Mouse (Mus musculus) gonadal fat pad, adult 2 months (tissue): ENCODE data around the gene Ptprj. TPM values are rescaled to one million over a fixed set of nuclear protein-coding genes. Genes with fewer than 3 reads are reported as not detected.
"Not testable (repeated sequence)": the region's sequence is repeated elsewhere in the genome, so short reads cannot be mapped to it uniquely, and the experiment has no call there.

Experiments used
- DNase-seq: peaks from one replicate; pipeline ENCODE4 v3.0.0-alpha.2; 2012; ENCODE audit warnings: low read depth
- polyA plus RNA-seq: library from polyadenylated mRNA; depleted of rRNA; stranded (reverse); fragments of >200 nt; gene quantifications from 2 replicates; pipeline ENCODE4 v1.2.3, GENCODE M21; 2012

Gene Ptprj
- polyA plus RNA-seq, 1 experiment = 11.8 TPM

- no peak for DNase-seq
These were observed 99.6 kb downstream of the Ptprj start for GRCm38 (mm10) chr2:90480747-90481308.

DNA sequence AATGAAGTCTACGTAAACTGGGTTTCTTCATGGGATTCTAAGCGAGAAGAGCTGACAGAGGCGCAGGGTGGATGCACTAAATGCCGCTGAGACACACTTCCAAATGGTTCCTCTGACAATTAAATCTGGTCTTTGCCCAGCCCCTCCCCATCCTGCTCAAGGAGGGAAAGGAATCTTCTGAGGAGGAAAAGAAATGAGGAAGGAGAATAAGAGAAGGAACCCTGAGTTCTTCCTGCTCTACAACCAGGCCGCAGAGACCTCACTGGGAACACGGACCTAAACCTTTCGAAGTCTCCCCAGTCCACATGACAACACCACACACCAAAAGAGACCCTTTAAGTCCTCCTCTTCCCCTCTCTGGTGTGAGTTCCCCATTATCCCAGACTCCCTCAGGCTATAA, 101.9 kb downstream of the Ptprj start:
- no peak for DNase-seq

- DNase-seq = no peak
These were observed 102.8 kb downstream of the Ptprj start for GRCm38 (mm10) chr2:90477617-90478016.

DNA sequence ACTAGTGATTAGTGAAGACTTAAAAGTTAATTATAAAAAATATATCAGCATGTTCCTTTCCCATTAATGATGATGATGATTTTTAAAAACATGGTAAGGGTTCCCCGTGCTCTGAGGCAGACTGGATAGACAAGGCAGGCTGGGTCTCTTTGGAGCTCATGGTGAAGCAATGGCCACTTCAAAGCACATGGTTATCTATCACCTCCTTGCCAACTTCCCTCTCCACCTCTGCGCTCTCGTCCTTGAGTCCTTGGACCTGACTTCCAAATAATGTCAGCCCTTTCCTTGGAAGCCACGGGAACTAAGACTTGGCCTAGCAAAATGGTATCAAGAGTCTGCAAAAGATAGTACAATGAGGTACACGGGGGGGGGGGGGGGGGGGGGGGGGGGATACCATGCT, 103.7 kb downstream of the Ptprj start:
- no peak for DNase-seq

DNA sequence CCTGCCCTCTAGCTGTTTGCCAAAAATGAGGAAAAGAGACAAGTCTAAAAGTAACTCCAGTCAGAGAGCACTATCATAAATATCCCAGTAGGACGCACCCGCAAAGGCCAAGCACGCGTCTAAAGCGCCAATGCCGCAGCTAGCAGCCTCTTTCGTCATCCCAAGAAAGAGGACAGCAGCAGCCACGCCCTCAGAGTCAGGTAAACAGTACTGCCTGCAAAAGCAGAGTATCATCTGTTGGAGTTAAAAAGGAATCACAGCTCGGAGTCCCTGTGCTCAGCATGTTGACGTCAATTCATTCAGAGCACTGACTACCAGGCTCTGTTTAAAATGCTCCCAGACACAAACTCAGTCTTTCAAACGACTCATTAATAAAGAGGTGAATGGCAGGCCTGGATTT, 104.1 kb downstream of the Ptprj start:
- DNase-seq = no peak

DNA sequence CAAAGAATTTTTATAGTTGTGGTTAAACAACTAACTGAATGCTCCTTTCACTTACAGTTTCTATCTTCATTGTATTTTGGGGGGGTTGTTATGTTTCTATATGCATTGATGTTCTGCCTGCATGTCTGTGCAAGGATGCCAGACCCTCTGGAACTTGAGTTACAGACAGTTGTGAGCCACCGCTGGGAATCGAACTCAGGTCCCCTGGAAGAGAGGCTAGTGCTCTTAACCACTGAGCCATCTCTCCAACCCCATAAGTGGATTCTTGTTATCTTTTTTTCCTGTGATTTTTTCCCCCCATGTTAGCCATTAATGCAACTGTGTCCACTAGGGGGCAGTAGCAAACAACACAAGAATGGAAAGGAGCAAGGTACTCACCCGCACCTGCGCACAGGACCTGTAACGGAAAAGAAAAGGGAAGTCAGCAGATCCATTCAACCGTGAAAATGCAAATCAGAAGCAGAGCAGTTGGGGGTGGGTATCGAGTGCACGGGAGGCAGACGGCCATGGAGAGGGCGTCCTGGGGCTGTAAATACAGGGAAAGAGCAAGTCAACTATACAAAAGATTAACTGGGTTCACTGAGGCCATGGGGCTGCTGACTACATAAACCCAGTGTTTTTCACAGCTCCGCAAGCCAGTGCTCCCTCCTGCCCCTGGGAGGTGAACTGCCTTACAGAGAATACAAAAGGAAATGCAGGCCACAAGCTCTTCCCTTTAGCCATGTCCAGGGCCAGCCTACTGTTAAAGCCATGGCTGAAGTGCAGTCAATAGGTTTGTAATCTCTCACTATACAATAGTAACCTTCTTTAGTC, 105.6 kb downstream of the Ptprj start:
- DNase-seq = no peak

- no peak for DNase-seq
These were observed 107.7 kb downstream of the Ptprj start for GRCm38 (mm10) chr2:90472701-90473100.

DNA sequence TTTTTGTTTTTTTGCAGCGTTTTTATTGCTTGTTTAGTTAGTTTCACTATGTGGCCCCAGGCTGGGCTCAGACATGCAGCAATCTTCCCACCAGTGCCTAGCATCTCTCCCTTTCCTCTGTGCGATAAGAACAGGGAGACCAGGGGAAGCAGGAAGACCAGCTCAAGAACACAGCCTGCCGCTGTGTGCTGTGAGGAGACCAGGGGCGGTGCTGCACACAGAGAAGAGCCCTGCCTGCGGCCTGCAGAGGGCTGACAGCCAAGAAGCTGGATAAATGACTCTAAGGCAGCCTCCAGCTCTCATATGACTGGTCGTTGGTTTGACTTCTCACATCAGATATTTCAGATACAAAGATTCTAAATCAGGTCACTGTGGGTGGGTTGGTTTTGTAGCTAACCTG, 110.3 kb downstream of the Ptprj start:
- no peak for DNase-seq

- no peak for DNase-seq
These were observed 114.0 kb downstream of the Ptprj start for GRCm38 (mm10) chr2:90466480-90466879.

DNA sequence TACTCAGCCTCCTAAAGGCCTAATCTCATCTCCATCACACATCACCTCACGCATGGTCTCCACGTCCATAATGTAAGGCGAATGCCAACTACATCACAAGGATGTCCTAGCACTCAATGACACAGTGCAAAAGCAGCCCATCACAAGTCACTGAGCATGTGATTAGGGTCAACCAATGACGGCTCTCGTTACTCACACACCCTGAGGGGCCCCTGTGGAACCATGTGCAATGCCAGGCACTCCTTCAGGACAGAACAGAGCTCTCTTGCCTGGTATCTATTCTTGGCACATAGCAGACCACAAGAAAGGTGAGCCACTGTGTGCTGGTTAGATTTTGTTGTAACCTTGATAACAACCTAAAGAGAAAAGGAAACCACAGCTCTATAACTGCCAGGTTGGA, 116.7 kb downstream of the Ptprj start:
- DNase-seq = no peak

GRCm38 (mm10) chr2:90462252-90462651, 118.2 kb downstream of the Ptprj start:
- no peak for DNase-seq

- no peak for DNase-seq
These were observed 122.5 kb downstream of the Ptprj start for GRCm38 (mm10) chr2:90457946-90458345.

GRCm38 (mm10) chr2:90452380-90452779, 128.1 kb downstream of the Ptprj start:
- DNase-seq = no peak

DNA sequence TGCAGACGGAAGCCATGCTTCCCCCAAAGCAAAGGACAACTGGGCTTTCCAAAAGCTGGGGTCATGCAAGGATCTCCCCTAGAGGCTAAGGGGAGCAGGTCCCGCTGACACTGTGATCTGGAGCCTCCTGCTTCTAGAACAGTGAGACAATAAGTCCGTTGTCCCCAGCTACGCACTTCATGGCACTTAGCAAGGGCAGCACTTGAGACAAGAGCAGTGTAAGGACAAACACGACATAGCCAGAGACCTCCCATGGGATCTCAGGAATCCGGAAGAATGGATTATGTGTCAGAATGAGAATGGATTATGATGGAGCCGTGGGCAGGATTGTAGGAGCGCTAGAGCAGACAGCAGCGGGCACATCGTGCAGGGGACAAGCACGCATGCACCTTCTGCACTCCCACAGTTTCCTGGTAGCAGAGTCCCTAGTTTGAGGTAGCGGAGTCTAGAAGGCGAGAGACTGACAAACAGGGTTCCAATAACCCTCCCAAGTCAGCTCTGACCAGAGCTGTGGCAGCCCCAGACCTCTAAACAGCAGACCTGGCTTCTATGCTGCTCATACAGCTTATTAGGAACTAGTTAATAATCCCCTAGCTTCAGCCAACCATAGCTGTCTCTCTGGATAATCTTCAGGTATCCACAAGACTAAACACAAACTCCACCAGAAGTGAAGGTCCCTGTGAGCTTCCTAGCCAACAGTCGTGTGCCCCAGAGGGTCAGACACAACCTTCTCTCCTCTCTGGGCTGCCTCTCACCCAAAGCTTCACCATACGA, 131.3 kb downstream of the Ptprj start:
- no peak for DNase-seq

GRCm38 (mm10) chr2:90443811-90444210, 136.6 kb downstream of the Ptprj start:
- DNase-seq = no peak

GRCm38 (mm10) chr2:90441811-90442210, 138.6 kb downstream of the Ptprj start:
- not testable (repeated sequence) for DNase-seq

- not testable (repeated sequence) for DNase-seq
These were observed 140.3 kb downstream of the Ptprj start for GRCm38 (mm10) chr2:90440169-90440568.

- not testable (repeated sequence) for DNase-seq
These were observed 143.0 kb downstream of the Ptprj start for GRCm38 (mm10) chr2:90437453-90437852.

GRCm38 (mm10) chr2:90429782-90430181, 150.7 kb downstream of the Ptprj start:
- not testable (repeated sequence) for DNase-seq

- DNase-seq = not testable (repeated sequence)
These were observed 151.3 kb downstream of the Ptprj start for GRCm38 (mm10) chr2:90428988-90429717.

DNA sequence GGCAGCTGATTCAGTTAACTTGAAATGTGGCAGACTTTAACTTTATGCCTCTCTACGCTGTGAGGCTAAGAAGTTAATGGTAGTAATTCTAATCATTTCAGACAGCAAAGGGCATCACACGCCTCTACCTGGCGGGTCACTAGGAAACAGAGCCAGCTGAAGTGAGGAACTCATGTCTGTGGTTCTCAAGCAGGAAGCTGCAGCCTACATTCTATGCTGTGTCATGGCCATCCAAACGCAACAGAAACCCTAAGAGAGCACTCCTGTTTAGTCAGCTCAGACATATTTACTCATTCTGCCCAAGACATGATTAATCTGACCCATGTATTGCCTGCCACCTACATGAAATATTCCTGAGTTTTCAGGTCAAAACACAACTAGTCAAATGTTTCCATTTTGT, 155.5 kb downstream of the Ptprj start:
- DNase-seq = not testable (repeated sequence)

GRCm38 (mm10) chr2:90422282-90422681, 158.2 kb downstream of the Ptprj start:
- DNase-seq = not testable (repeated sequence)
